Mouse (Mus musculus): ENCODE results near the gene Mgat5b.

The Mgat5b gene

GRCm38 (mm10) chr11:117035661-117036336 lies 117.1 kb downstream of the Mgat5b start:
- no peak for DNase-seq (ENCODE audit: low spot score)

Measured in spleen, adult 12 weeks (tissue).